Mouse (Mus musculus): ENCODE measurements around the gene Ldhal6b.

Ldhal6b gene

DNA sequence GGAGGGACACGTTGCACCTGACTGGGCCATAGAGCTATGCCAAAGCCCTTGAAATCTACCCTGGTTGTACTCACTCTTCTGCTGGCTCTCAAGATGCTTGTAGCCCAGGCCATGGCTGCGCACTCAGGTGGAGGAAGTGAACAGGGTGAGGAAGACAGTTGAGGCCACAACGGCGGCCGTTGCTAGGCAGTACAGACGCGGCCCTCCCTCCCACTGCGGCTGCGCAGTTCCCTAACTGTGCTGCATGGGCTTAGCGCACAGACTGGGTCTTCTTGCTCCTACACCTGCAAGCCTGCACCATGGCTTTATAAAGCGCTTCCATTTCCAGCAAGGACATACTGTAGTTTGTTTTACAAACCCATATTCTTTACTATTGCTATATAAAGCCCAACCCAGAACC is at the start of gene Ldhal6b:
TSS of gene Ldhal6b (minus strand) at position 223 of the 400 bp plus-strand sequence.
- DNase-seq, result no peak

DNA sequence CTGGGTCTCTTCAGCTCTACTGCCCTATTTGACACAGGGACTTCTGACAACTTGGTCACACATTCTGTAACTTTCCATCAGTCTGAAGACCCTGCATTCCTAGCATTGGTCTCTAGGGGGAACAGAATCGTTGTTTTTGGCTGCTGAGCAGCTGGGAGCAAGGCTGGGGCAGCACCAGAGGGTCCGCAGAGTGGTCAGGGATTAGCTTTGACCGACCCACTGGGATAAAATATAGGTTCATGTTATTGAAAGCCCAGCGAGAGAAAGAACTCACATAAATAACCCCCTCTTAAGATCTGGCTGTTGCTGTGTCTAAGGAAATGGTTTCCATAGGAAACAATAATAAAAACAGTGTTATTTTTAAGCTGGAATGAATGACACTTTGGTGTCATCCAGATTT is 48.6 kb upstream of the Ldhal6b start:
- DNase-seq, result no peak

DNA sequence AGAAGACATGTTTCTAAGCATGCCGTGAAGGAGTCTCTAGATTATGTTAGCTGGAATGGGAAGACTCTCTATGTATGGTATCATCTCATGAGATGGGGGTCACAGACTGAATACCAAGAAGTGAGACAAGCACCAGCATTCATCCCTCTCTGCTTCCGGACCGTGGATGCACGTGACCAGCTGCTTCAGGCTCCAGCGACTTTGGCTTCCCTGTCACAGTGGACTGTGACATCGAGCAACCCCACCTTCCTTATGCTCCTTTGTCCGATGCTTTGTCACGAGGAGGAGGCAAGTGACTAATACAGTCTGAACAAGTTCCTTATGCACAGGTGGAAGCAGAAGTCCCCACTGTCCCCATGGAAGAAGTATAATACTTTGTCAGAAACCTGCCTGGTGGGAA is 48.2 kb upstream of the Ldhal6b start:
- no peak for DNase-seq

DNA sequence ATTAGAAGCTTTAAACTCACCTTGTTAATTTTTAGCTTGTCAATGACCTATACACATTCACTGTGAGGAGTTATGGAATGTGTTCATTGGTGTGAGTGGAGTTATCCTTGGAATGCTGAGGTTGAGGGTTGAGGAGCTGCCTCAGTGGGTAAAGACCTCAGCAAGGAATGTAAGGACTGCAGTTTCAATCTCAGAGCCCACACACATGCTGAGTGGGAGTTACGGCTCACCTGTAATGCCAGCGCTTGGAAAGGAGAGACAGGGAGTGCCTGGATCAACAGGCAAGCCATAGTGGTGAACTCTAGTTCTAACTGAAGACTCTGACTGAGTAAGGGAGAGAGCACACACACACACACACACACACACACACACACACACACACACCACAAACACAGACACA is 45.3 kb upstream of the Ldhal6b start:
- no peak for DNase-seq

DNA sequence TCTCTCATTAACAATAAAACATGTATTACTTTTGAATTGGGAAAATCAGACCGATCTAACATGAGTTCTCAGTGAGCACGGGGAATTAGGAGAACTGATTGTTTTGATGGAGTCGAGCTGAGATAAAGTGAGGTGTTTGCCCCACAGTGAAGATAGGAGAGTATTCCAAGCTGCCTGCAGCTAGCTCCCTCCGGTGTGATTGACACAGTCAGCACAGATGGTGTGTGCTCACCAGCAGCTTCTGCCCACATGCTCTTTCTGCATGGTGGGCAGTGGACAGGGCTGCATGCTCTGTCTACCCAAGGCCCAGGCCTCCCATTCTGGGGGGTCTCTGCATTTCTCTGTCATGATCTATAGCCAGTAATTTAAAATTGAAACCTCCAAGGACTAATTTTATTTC is 35.1 kb upstream of the Ldhal6b start:
- DNase-seq, result no peak

DNA sequence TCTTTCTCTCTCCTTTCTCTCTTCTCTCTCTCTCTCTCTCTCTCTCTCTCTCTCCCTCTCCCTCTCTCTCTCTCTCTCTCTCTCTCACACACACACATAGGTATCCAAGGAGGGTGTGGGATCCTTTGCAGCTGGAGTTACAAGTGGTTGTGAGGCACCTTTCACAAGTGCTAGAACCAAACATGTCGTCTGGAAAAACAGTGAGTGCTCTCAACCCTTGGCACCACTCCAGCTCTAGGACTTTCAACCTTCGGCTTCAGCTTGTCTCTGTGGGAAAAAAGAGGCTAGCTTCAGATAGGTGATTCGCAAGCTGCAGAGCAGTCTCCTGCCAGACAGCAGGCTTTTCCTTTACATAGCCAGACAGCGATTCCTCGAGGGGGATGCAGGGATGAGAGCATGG is 25.2 kb upstream of the Ldhal6b start:
- no peak for DNase-seq

DNA sequence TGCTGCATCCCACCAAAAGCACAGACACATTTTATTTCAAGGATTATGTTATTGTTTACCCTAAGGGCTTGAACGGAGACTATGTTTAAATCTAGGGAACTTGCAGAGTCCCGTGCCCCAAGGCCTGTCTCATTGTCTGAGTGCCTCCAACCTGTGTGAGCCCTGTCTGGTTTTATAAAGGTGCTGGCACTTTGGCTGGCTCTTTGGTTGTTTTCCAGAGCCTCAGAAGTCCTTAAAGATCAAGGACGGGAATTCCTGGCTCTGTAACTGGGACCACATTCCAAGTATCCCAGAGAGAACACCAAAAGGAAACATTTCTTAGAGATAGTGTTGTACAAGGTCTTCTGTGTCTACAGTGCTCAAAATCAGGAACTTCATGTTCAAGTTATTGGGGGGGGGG is 24.7 kb upstream of the Ldhal6b start:
- no peak for DNase-seq

DNA sequence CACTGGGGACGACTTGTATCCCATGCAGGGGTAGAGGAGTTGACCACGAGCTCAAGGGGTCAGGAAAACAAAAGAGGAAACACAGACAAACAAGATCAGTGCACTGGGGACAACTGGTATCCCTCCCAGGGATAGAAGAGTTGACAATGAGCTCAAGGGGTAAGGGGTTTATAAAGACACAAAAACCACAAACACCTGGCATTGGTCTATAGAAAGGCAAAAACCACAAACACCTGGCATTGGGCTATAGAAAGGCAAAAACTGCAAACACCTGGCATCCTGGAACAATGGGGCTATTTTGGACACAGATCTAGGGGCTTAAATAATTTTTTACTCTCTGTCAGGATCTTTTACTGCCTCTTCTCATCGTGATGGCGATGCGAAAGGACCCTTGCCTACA is 23.8 kb upstream of the Ldhal6b start:
- peak; percentile 57 for DNase-seq

DNA sequence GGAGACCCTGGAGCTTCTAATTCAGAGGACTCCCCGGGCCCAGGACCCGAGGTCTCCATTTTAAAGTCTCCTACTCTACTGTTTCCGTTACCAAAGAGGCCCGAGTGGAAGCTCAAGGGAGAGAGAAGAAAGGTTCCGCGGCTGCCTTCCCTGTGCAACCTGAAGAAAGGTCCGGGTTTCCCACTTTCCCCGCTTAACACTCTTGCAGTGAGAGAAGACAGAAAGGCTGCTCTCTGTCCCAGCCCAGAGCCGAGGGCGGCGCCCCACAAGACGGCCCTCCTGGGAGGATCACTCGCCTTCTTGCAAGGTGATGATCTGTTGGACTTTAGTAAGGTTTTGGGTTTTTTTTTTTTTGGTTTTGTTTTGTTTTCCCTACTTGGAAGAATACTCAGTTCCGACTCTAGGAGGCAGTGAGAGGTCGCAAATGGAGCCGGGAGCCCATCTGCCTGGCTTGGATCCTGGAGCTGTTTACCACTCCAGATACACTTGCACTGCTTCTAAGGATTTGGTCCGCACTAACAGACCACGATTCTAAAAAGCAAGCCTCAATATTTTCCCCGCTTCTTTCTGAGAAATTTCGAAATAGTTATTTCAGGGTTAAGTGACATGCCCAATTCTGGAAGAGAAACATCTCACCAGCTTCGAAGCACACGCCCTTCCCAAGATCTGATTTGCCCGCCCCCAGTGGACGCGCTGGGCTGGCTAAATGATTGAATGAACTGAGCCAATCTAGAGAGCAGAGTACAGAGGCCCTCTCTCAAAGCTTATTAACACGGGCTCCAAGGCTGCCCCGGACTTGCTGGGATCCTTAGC is 21.8 kb upstream of the Ldhal6b start, which contains the start of gene Tmem242:
TSS of gene Tmem242 (minus strand) at position 101 of the 813 bp plus-strand sequence.
- DNase-seq, result peak; percentile 94

DNA sequence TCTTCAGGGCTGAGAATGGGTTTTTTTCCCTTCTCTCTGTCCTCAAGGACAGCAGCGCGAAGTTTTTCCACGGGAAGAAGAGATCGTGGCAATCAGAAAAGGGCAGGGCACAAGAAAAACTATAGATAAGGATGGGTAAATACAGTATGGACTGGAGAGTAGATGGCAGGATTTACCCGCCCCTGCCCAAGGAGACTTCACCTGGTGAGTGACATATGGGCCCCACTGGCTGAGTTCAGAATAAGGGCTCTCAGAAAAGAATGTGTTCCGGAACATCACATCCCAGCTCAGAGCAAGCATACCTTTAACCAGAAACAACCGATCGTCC is 21.2 kb upstream of the Ldhal6b start:
- no peak for DNase-seq

DNA sequence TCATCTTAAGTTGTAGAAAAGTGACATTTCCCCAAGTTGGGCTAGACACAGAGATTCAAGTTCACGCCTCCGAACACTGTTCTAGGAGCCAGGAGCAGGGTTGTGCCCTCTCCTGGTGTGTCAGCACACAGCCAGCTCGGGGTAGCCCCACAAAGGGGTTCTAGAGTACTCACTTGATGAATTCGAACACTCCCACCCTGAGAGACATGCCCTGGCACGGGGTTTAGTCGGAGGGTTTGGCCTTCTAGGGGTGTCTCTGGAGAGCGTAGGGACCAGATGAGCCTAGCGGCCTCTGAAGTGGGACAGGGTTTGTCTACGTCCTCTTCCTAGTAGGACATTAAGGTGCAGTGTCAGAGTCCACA is 11.2 kb upstream of the Ldhal6b start:
- no peak for DNase-seq

DNA sequence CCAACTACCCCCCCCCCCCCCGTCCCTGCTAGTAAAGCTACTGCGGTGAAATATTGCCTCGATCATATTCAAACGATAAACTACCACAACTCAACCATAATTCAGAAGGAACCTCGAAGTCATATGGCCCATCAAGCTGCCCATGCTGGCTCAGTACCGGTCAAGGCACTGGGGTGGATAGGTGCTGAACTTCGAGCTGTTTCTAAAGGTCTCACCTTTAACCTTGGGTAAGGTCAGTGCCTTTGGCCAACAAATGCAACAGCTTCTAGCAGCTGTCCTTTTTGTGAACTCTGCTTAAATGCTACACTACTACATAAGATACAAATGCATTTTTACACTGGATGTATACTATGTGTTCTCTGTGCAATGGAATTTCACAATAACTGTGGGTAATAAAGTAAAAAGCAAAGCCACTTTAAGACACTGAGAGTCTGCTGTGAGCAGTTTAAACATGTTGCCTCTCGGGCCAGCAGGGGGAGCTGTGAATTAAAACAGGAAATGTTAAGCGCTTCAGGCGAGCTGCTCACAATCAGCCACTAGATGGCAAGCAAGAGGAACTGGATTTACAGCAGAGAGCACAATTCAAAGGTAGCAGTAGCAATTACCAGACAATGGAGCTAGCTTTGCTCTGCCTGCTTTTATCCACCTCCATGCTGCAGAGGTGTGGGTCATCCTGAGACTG is 10.7 kb upstream of the Ldhal6b start:
- peak; percentile 93 for DNase-seq

DNA sequence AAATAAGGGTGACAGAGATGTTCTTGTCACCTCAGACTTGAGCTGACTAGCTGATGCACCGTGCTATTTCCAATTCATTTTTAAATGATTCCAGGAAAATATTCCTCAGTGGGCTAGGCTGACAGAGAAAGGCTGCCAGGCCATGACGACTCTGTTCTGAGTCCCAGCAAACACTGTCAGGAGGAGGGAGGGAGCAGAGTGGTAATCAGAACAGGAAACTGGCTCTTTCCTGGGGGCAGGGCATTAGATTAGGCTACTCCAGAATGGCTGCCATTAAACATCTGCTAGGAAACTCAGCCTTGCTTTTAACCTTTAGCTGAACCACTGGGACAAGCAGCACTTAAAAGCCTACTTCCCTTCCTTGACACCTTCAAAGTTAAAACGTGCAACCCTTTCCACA is 6.6 kb upstream of the Ldhal6b start:
- DNase-seq, result no peak

DNA sequence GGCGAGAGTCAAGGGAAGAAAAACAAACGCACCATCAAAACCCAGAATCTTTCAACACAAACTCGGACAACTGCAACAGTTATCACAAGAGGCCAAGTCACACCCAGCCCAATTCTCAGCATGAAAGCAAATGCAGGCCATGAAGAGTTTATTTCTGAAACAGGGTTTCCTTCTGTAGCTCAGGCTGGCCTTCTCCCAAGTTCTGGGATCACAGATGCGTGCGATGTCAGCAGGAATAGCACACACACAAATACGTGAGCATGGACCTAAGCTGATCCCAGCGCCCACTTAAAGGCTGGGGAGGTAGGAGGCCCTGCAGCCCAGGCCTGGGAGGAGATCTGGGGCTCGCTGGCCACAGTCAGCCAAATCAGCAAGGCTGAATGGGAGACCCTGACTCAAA is 5.6 kb upstream of the Ldhal6b start:
- no peak for DNase-seq

DNA sequence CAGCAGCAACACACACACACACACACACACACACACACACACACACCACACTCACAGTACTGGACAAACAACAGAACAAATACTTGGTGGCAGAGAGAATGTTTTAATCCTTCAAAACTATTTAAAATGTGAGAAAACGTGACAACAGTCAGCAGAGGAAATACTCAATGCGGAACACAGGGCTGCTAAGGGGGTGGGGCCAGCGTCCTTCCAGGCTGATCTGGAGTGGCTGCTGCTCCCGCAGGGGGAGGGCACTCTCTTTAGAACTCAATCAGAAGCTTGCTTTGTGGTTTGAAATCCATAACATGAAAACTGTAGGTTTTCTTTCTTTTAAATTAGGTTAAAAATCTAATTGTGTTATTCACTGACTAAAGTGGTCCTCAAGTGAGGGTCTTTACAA is 3.3 kb upstream of the Ldhal6b start:
- no peak for DNase-seq

DNA sequence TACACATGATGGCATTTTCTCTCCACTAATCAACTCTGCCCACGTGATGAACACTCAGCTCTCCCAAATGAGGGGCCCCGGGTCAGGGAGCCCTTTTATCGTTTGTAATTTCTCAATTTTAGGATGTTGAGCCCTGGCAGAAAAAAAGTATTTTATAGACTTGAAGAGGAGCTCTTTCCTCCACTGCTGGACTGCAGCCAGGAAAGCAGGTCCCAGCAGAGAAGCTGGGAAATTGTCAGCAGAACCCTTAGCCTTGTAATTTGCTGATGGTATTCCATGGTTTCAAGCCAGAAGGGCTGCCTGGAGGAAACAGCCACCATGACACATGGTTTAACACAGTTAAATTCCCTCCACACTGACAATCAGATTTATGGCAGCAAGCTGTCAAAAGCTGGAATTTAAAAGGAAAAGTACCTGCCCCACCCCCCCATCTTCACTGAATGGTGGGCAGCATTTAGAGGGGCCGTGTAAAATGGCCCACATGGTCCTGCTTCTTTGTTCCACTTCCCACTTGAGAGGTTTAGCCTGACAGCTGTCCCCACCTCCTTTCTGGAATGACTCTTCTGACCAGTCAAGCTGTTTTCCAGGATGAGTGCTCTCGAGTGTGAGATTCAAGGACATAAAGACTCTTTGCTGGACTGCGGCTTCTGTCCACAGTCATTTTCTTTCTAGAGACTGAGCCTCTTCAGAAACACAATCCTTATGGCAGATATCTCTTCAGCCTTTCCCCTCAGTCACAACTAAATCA is 1.4 kb upstream of the Ldhal6b start:
- DNase-seq, result no peak

DNA sequence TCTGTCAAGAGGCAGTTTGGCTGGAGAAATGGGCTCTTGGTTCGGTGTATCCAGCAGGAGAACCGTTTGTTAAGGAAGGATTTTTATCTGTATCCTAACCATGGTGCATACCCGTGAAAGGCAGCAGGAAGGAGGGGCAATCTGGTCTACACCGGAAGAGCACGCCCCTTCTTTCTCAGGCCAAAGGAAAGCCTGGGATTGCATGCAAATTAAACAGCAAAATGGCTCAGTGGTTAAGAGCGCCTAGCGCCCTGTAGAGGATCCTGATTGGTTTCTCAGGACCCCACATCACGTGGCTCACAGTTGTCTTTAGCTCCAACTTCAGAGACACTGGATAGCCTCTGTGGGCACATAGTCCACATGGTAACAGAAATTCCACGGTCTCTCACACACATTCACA is 489 bp upstream of the Ldhal6b start:
- no peak for DNase-seq

DNA sequence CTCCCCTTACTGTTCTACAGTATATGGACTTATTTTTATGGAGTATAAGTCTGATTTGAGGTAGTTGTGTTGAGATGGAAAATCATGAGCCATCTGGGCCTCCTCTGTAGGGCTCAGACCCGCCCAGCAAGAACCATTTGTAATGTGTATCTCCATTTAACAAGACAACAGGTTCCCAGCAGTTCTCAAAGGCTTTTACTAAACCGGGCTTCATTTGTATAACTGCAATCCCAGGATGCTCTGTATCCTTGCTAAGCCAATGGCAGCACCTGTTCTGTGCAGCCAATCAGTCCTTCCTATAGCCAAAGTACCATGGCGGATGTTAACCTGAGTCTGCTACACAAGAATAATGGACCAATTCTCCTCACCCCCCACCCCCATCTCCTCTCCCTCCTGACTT is 2.0 kb downstream of the Ldhal6b start:
- DNase-seq, result no peak

DNA sequence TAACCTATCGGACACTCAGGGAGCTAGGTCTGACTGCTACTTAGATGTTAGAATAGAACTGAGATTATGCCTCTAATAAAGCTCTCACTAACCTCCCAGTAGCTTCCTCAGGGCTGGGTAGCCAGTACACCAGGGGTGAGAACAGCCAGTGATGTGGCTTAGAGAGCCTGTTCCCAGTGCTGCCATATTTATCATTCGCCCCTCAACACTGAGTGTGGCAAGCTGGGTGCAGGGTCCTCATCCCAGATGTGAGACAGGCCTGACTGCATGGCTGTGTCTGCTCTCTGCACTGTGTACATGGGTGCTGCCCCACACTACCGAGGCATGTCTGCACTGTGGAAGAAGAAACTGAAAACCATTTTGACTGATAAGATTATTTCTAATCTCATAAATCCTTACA is 4.5 kb downstream of the Ldhal6b start:
- no peak for DNase-seq

DNA sequence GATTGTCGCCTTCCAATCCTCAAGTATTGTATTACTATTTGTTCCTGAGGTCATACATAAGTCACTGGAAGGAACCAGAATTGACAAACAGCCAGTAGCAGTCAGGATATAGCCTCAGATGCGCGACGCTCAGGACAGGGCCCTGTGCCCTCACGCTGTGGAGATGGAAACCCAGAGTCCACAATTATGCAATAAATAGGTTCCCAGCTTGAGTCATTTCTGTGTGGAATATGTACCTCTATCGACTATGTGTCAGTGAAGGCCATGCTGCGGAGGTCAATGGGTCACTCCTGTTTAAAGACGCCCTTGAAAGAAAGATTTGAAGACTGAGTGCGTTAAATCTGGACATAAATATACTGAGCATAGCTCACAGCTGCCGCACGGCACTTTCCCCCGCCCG is 5.2 kb downstream of the Ldhal6b start:
- no peak for DNase-seq

DNA sequence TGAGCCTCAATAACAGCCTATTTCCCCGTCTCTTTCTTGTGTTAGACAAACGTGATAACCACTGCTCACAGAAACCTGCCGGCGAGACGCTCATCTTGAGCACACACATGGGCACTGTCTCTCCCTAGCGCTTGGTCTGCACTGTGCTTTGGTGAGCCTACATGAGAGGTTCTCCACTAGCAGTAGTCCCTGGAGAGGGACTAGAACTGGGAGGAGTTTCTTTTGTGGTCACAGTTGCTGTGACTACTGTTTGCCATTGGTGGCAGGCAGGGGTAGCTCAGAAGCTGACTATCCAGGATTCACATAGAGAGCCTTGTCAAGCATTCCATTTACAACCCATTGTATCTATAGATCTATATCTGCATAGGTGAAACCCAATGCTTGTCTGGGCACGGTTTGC is 5.8 kb downstream of the Ldhal6b start:
- DNase-seq, result no peak

DNA sequence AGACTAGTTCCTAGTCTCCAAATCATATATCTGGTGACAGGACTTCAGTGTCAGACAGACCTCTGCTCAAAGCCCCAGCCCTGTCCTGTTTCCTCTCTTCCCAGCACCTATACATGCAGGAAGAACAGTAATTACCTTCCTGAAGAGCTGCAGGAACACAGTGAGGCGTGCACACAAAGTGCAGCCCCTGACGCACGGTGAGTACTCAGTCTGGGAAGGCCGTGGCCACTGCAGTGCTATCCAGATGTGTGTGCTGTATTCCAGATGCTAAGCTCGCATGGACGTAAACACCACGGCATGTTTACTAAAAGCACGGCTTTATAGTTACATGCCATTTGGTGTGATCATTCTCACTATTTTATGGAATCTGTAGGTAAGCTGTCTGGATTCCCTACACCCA is 6.3 kb downstream of the Ldhal6b start:
- DNase-seq, result no peak

DNA sequence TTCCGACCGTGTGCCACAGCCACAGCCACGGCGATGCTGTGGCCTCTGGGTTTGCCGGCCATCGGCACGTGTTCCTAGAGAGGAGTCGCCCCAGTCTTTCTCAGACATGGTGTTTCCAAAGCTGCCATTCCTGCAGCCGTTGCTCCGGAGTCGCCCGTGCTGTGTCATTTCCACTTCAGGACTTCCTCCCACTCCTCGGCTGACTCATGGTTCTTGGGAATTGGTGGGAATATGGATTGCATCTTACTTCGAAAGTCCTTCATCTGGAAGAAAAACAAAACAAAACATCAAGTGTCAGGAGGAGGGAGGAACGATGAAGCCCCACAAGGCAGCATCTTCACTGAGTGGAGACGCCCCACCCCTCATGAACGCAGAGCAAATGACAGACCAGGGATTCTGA is 7.4 kb downstream of the Ldhal6b start:
- no peak for DNase-seq

DNA sequence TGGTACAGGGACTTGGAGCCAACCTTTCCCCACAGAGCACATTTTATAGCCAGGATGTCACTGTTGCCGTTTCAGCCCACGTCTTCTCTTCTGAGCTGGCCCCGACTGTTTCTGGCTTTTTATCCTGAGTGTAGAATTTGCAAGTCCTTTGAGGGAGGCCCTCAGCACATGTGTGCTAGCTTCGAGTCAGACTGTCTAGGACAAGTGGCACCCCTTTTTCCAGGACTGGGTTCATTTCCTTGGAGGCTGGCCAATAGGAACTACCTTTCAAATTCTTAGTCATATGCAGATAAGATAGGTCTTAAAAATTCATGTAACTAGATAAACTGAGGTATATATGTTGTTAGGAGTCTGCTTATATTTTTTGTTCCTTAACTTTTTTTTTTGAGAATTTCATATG is 8.2 kb downstream of the Ldhal6b start:
- no peak for DNase-seq
